Mouse (Mus musculus) spleen, postnatal 36 days (tissue): ENCODE data around the gene Selenbp2.
A peak's percentile ranks its signal among the peaks of the same experiment; 100 is the strongest.
"Not testable (repeated sequence)": the region's sequence is repeated elsewhere in the genome, so short reads cannot be mapped to it uniquely, and the experiment has no call there.

Experiments used
- DNase-seq, 2 experiments: peaks; one replicate each; pipeline ENCODE4 v3.0.0; 2022; ENCODE audit warnings: low spot score in 2 of 2, mixed read lengths in 1 of 2

Gene Selenbp2

GRCm38 (mm10) chr3:94691694-94692093 lies 1.7 kb upstream of the Selenbp2 start:
- not testable (repeated sequence) for DNase-seq

GRCm38 (mm10) chr3:94693874-94694273 lies 518 bp downstream of the Selenbp2 start:
- DNase-seq, result not testable (repeated sequence)

GRCm38 (mm10) chr3:94695591-94695990 lies 2.2 kb downstream of the Selenbp2 start:
- not testable (repeated sequence) for DNase-seq

GRCm38 (mm10) chr3:94696257-94696656 lies 2.9 kb downstream of the Selenbp2 start:
- DNase-seq, result not testable (repeated sequence)

- peak; percentile 55 to 70 for DNase-seq
These were observed 8.9 kb downstream of the Selenbp2 start for GRCm38 (mm10) chr3:94702163-94702810.

- no peak for DNase-seq
These were observed 9.5 kb downstream of the Selenbp2 start for GRCm38 (mm10) chr3:94702856-94703255.

- DNase-seq, result not testable (repeated sequence)
These were observed 10.0 kb downstream of the Selenbp2 start for GRCm38 (mm10) chr3:94703364-94703763.

GRCm38 (mm10) chr3:94710591-94710990 lies 17.2 kb downstream of the Selenbp2 start:
- not testable (repeated sequence) for DNase-seq

- not testable (repeated sequence) for DNase-seq
These were observed 20.1 kb downstream of the Selenbp2 start for GRCm38 (mm10) chr3:94713424-94713823.

GRCm38 (mm10) chr3:94718253-94718652 lies 24.9 kb downstream of the Selenbp2 start:
- not testable (repeated sequence) for DNase-seq

- not testable (repeated sequence) for DNase-seq
These were observed 30.3 kb downstream of the Selenbp2 start for GRCm38 (mm10) chr3:94723637-94724036.

GRCm38 (mm10) chr3:94745691-94746090 lies 52.3 kb downstream of the Selenbp2 start:
- no peak for DNase-seq
